Mouse (Mus musculus): ENCODE results near the gene Emp1. TPM values are rescaled to one million over a fixed set of nuclear protein-coding genes. Genes with fewer than 3 reads are reported as not detected.

Gene Emp1
- polyA plus RNA-seq, 1 experiment from 2014 or later = 127 TPM

DNA sequence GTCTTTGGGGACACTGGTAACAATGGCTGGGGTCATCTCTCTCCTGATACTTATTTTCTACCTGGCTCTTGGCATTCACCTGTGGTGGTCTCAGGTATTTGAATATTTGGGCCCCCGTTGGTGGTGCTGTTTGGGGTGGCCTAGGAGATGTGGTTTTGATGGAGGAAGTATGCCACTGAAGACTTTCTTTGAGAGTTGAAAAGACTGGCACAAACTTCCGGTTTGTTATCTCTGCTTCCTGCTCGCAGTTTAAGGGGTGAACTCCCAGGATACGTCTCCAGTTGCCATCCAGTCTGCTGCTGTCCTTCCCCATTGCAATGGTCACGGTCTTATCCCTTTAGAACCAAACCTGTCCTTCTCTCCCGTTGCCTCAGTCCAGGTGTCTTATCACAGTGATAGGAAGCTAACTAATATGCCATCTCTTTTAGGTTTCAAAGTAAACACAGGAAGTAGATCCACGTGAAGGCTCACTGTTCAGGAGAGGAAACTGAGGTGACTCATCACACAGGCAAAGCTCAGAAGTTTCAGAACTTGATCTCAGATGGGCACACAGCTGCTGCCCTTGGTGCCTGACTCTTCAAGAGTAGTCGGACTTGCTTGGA, 56.0 kb downstream of the Emp1 start:
- no peak overlapping the region for H3K27ac ChIP-seq
- no peaks in the 10 kb centered on the region for H3K4me1 ChIP-seq
- no peak overlapping the region for H3K4me3 ChIP-seq
- no peak overlapping the region for H3K9ac ChIP-seq
- peaks cover 6% of the 10 kb centered on the region; the same call in 1 of the 2 replicates for H3K9me3 ChIP-seq
- 84% methylated on average over 8 of the region's 8 CpGs for WGBS
- ATAC-seq (ENCODE audit: low FRiP score, low read depth) = no peak
- no peak overlapping the region for H3K4me2 ChIP-seq (replicated peaks)
- no peaks in the 10 kb centered on the region for H3K27me3 ChIP-seq
- H3K36me3 ChIP-seq = no peaks in the 10 kb centered on the region

DNA sequence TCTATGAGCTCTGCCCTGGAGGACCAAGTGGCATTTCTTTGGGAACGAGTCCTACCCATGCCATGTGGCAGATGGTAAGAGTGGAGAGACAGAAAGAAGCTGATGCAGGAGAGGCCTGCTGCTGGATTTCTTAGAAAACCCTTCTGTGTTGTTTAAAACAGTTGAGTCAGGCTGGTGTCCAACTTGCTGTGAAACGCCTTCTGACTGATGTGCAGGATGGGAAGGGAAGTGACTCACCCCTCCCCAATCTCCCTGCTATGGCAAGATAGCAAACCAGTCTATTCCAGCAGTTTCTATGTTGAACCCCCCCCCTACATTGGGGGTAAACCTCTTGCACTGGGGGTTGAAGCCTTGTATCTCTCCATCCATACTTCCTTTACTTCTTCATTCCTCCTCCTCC, 65.9 kb downstream of the Emp1 start:
- no peaks in the 10 kb centered on the region for H3K4me1 ChIP-seq
- ATAC-seq (ENCODE audit: low FRiP score, low read depth) = no peak
- 76% methylated on average over 2 of the region's 2 CpGs for WGBS
- H3K9me3 ChIP-seq = peaks cover 4% of the 10 kb centered on the region; the same call in 1 of the 2 replicates
- no peak overlapping the region for H3K27ac ChIP-seq
- H3K9ac ChIP-seq = no peak overlapping the region
- H3K4me3 ChIP-seq = no peak overlapping the region
- H3K27me3 ChIP-seq = no peaks in the 10 kb centered on the region
- H3K4me2 ChIP-seq (replicated peaks) = no peak overlapping the region
- no peaks in the 10 kb centered on the region for H3K36me3 ChIP-seq

DNA sequence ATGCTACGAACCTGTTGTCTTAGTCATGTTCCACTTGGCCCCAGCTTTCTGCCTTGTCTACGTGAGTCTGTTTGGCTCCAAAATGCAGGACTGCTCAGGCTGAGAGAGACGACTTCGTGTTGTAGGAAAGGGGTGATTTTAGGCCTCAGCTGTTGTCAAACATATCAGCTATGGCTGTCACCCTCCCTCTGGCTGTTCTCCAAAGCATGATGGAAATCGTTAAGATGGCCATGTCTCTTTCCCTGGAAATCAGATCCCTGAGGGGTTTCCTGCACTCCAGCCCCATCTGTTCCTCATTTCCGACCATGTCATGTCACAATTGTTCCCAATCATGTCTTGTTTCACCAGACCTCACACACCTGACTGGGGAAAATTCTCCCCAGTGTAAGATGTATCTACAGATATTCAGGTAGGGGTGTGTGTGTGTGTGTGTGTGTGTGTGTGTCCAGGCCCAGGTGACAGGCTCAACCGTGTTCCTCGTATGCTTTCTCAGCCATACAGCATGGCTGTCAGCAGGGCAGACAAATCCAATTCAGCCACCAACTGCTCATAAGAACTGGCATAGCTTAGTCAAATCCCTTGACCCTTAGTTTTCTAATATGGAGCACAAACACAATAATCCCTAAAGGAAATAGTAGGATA, 67.0 kb downstream of the Emp1 start:
- ATAC-seq (ENCODE audit: low FRiP score, low read depth) = no peak
- H3K9ac ChIP-seq = no peak overlapping the region
- no peak overlapping the region for H3K27ac ChIP-seq
- no peak overlapping the region for H3K4me3 ChIP-seq
- H3K4me1 ChIP-seq = no peaks in the 10 kb centered on the region
- H3K36me3 ChIP-seq = no peaks in the 10 kb centered on the region
- WGBS = 35% methylated on average over 8 of the region's 8 CpGs
- no peaks in the 10 kb centered on the region for H3K27me3 ChIP-seq
- no peak overlapping the region for H3K4me2 ChIP-seq (replicated peaks)
- no peaks in the 10 kb centered on the region for H3K9me3 ChIP-seq

DNA sequence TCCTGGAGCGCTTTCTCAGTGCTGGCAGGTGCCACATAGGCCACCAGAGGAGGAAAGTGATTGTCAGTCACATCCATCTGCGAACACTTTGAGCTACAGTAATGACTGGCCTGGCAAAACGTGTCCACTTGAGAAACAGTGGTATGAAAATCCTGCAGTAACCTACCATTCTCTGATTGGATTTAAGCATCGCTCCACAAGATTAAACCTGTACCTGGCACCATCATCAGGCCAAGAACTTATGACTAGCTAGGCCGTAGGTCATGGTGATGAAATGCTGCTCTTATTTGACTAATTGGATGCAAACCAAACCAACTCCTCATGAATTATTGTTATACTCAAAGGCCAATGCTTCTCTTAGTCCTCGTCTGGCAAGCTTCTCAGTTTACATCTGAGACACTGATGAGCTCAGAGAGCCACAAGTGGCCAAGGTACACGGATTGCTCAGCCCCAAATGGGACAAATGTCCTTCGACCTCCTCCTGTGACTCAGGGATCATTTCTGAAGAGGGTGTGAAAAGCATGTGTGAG, 68.2 kb downstream of the Emp1 start:
- Histone ChIP-seq H3K27ac (no peak overlapping the region), H3K27me3 (no peaks in the 10 kb centered on the region), H3K9me3 (no peaks in the 10 kb centered on the region), H3K4me2 (replicated peaks) (no peak overlapping the region), H3K9ac (no peak overlapping the region), H3K36me3 (no peaks in the 10 kb centered on the region), H3K4me1 (no peaks in the 10 kb centered on the region), H3K4me3 (no peak overlapping the region)
- 80% methylated on average over 8 of the region's 8 CpGs for WGBS
- no peak for ATAC-seq (ENCODE audit: low FRiP score, low read depth)

Other genes with a start within 250 kb of the Emp1 start
- gene Gprc5d, start 244.3 kb upstream of the Emp1 start, polyA plus RNA-seq (2015; fragmentation: Nextera tagmentation; extraction: Ambion mirVana) = not detected in 2 replicates
- gene Fam234b, start 164.6 kb upstream of the Emp1 start, polyA plus RNA-seq (2015; fragmentation: Nextera tagmentation; extraction: Ambion mirVana) = 27.0 and 30.3 TPM in 2 replicates
- 9.4 and 10.2 TPM in 2 replicates for gene Hebp1, start 164.5 kb upstream of the Emp1 start, polyA plus RNA-seq (2015; fragmentation: Nextera tagmentation; extraction: Ambion mirVana)
- 0.86 and 1.0 TPM in 2 replicates for gene Gsg1, start 108.2 kb upstream of the Emp1 start, polyA plus RNA-seq (2015; fragmentation: Nextera tagmentation; extraction: Ambion mirVana)
- gene Pbp2, start 52.1 kb upstream of the Emp1 start, polyA plus RNA-seq (2015; fragmentation: Nextera tagmentation; extraction: Ambion mirVana) = 0.25 TPM in 1 of 2 replicates, not detected in the other